18 mouse cellular contexts compared by ENCODE assay signal in genomic region chr16:33294681-33295080, GRCm38 (mm10). TPM values are rescaled to one million over a fixed set of nuclear protein-coding genes. Genes with fewer than 3 reads are reported as not detected.
DNase-seq lines count a peak whose midpoint lies in the region; ATAC-seq lines count a peak whose summit lies in the region.
"Had no signal": no experiment of that assay in that cellular context is flagged by ENCODE, and none has a peak within 500 bp of the region (broad histone marks: within the 10 kb centered on the region; RNA-seq: fewer than 3 reads in every experiment).

No protein-coding gene starts in this region.

- no peak for ATAC-seq in midbrain, embryonic 11.5 days (ENCODE audit: low FRiP score)
- no peak for ATAC-seq in midbrain, embryonic 14.5 days (ENCODE audit: low FRiP score, low TSS enrichment)
- ATAC-seq: activated CD4-positive, CD25-positive, alpha-beta regulatory T cell, adult 4 months; CD4-positive, CD25-positive, alpha-beta regulatory T cell, adult 4 months; Patski had no signal

- no peak overlapping the region for H3K4me3 ChIP-seq in heart, embryonic 10.5 days
- no peak overlapping the region for H3K4me3 ChIP-seq in midbrain, embryonic 11.5 days (ENCODE audit: low read depth, low read length)
- no peak overlapping the region for H3K4me3 ChIP-seq in midbrain, embryonic 14.5 days (replicated peaks; ENCODE audit: low read depth, low read length)

- peaks cover 95% of the 10 kb centered on the region for H3K36me3 ChIP-seq in heart, embryonic 10.5 days
- H3K36me3 ChIP-seq in midbrain, embryonic 11.5 days (ENCODE audit: control insufficient read depth, insufficient read depth, low read length) = peaks cover 27% of the 10 kb centered on the region
- H3K36me3 ChIP-seq in midbrain, embryonic 14.5 days (ENCODE audit: control insufficient read depth, insufficient read depth, low read length) = peaks cover 90% of the 10 kb centered on the region

- H3K4me2 ChIP-seq in midbrain, embryonic 11.5 days = no peak overlapping the region
- H3K4me2 ChIP-seq in midbrain, embryonic 14.5 days (ENCODE audit: low read length) = no peak overlapping the region

- H3K9ac ChIP-seq in midbrain, embryonic 11.5 days (ENCODE audit: low read length) = no peak overlapping the region
- no peak overlapping the region for H3K9ac ChIP-seq in midbrain, embryonic 14.5 days (replicated peaks; ENCODE audit: low read length)

- no peaks in the 10 kb centered on the region for H3K4me1 ChIP-seq in heart, embryonic 10.5 days
- H3K4me1 ChIP-seq in midbrain, embryonic 11.5 days (ENCODE audit: control insufficient read depth, insufficient read depth, low read length) = no peaks in the 10 kb centered on the region
- no peaks in the 10 kb centered on the region for H3K4me1 ChIP-seq in midbrain, embryonic 14.5 days (ENCODE audit: control insufficient read depth, insufficient read depth, low read length)

- H3K9me3 ChIP-seq in heart, embryonic 10.5 days = peaks cover 6% of the 10 kb centered on the region
- peaks cover 5% of the 10 kb centered on the region for H3K9me3 ChIP-seq in midbrain, embryonic 11.5 days (ENCODE audit: control insufficient read depth, low read length)
- peaks cover 7% of the 10 kb centered on the region; the same call in 1 of the 2 replicates for H3K9me3 ChIP-seq in midbrain, embryonic 14.5 days (ENCODE audit: control insufficient read depth, low read length)

- DNase-seq in heart, embryonic 10.5 days (ENCODE audit: low spot score) = peak; percentile 57
- DNase-seq in heart, adult 9 months (ENCODE audit: low spot score in 2 of 2) = no peak
- peak; percentile 77 for DNase-seq in midbrain, embryonic 11.5 days (ENCODE audit: low spot score, missing footprints)
- no peak for DNase-seq in midbrain, embryonic 14.5 days
- DNase-seq: adrenal gland, adult 2 months; adrenal gland, adult 8-10 months; adrenal gland, postnatal 10 days; adrenal gland, postnatal 14 days; adrenal gland, postnatal 25 days; adrenal gland, postnatal 36 days; B cell, adult 2 months; cerebellum, adult 11 months; cerebellum, adult 11-12 months; cerebellum, adult 18-20 months had no signal

- no peaks in the 10 kb centered on the region for H3K27me3 ChIP-seq in heart, embryonic 10.5 days (ENCODE audit: insufficient read depth, poor library complexity, severe bottlenecking)
- H3K27me3 ChIP-seq in midbrain, embryonic 11.5 days (ENCODE audit: control insufficient read depth, insufficient read depth, low read length) = no peaks in the 10 kb centered on the region
- H3K27me3 ChIP-seq in midbrain, embryonic 14.5 days (ENCODE audit: control insufficient read depth, insufficient read depth, low read length) = no peaks in the 10 kb centered on the region
- H3K27me3 ChIP-seq: CH12.LX, Patski had no signal

- H3K27ac ChIP-seq in heart, embryonic 10.5 days = no peak overlapping the region
- no peak overlapping the region for H3K27ac ChIP-seq in midbrain, embryonic 11.5 days (ENCODE audit: low read depth, low read length)
- no peak overlapping the region for H3K27ac ChIP-seq in midbrain, embryonic 14.5 days (replicated peaks; ENCODE audit: low read depth, low read length)

- 93% methylated on average over 7 of the region's 7 CpGs for WGBS in heart, embryonic 10.5 days
- 89% methylated on average over 7 of the region's 7 CpGs for WGBS in midbrain, embryonic 11.5 days
- 91% methylated on average over 7 of the region's 7 CpGs for whole genome bisulfite sequencing in midbrain, embryonic 14.5 days

RNA-seq across cellular contexts. Expression of gene Snx4, which starts 43.4 kb away (rescaled TPM):
- polyA plus RNA-seq in heart, embryonic 10.5 days (2016; fragmentation: Nextera tagmentation; extraction: Ambion mirVana) = 83.2 and 84.9 TPM in 2 replicates
- 86.9 and 92.9 TPM in 2 replicates for polyA plus RNA-seq in midbrain, embryonic 11.5 days (2014; fragmentation: Nextera tagmentation; extraction: Ambion mirVana)
- 77.8 and 98.2 TPM in 2 replicates for polyA plus RNA-seq in midbrain, embryonic 14.5 days (2014; fragmentation: Nextera tagmentation; extraction: Ambion mirVana)

Comparison
In these comparisons a context has a peak if more than half of its experiments do, and no peak if none do; other contexts are left out.
1. DNase-seq: peak in heart, embryonic 10.5 days (single experiment) and midbrain, embryonic 11.5 days (single experiment); none in heart, adult 9 months (0 of 2) and midbrain, embryonic 14.5 days (single experiment).